Mouse (Mus musculus) MEL (cell line): ENCODE measurements around the gene Bmp2k.

Source experiments
- CTCF ChIP-seq, 3 experiments: IDR thresholded peaks in 2 of 3; conservative IDR thresholded peaks in 1 of 3; 2 replicates each; pipeline ENCODE4 v1.5.1; 2011 to 2012; ENCODE audit warnings: low read length in 3 of 3, low read depth in 2 of 3, mild to moderate bottlenecking in 2 of 3, improper control_type of control experiment in 1 of 3, inconsistent platforms in 1 of 3, mixed read lengths in 1 of 3, moderate library complexity in 1 of 3; ENCODE audit not compliant: control insufficient read depth in 1 of 3, insufficient read depth in 1 of 3, poor library complexity in 1 of 3, severe bottlenecking in 1 of 3
- EP300 ChIP-seq, 2 experiments: IDR thresholded peaks; 2 replicates each; pipeline ENCODE4 v1.6.1; 2011; ENCODE audit warnings: improper control_type of control experiment in 2 of 2, low read length in 2 of 2, low read depth in 1 of 2, mild to moderate bottlenecking in 1 of 2
- MAFK ChIP-seq: IDR thresholded peaks from 2 replicates; pipeline ENCODE4 v1.6.1; 2011; ENCODE audit warnings: low read depth, mild to moderate bottlenecking, low read length, improper control_type of control experiment, borderline replicate concordance
- POLR2A ChIP-seq, 2 experiments: IDR thresholded peaks; 2 replicates each; pipeline ENCODE4 v1.6.1; 2011 to 2012; ENCODE audit warnings: low read length in 2 of 2, mild to moderate bottlenecking in 2 of 2, control low read depth in 1 of 2, improper control_type of control experiment in 1 of 2, low read depth in 1 of 2, moderate library complexity in 1 of 2; ENCODE audit not compliant: control insufficient read depth in 1 of 2, insufficient read depth in 1 of 2, poor library complexity in 1 of 2
- ZMIZ1 ChIP-seq: IDR thresholded peaks from 2 replicates; pipeline ENCODE4 v1.6.1; 2012; ENCODE audit warnings: low read depth, mild to moderate bottlenecking, inconsistent platforms, low read length, improper control_type of control experiment, moderate library complexity
- ZNF384 ChIP-seq: IDR thresholded peaks from 2 replicates; pipeline ENCODE4 v1.6.1; 2012; ENCODE audit warnings: low read depth, mild to moderate bottlenecking, inconsistent platforms, low read length, improper control_type of control experiment

DNA sequence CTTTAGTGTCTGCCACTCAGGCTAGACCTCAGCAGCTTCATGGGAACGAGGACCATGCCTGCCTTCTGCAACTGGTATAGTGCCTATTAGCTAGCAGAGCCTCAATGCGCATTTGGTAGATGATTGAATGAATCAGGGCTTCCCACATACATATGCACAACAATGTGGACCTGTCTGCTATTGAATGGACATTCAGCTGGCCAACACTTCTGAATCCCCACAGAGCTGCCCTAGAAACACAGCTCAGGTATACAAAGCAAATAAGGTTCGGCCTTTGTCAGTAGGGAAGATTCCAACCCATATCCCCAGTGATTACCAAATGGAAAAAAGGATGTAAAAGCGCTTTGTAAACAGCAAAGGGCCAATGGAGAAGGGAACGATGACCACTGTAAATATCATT is 113.2 kb downstream of the Bmp2k start:
- TF ChIP-seq ZMIZ1, result no peak
- no peak for TF ChIP-seq EP300 (IDR thresholded peaks at IDR 0.05; ENCODE audit: low read depth in 1 of 2, low read length in 2 of 2)
- no peak for TF ChIP-seq POLR2A (IDR thresholded peaks at IDR 0.05; ENCODE audit: control insufficient read depth in 1 of 2, insufficient read depth in 1 of 2, low read depth in 1 of 2, low read length in 2 of 2, poor library complexity in 1 of 2)
- no peak for TF ChIP-seq CTCF (IDR thresholded peaks at IDR 0.05 in 2 of 3, conservative IDR thresholded peaks at IDR 0.05 in 1 of 3; ENCODE audit: control insufficient read depth in 1 of 3, insufficient read depth in 1 of 3, low read depth in 2 of 3, low read length in 3 of 3, poor library complexity in 1 of 3, severe bottlenecking in 1 of 3)
- TF ChIP-seq MAFK, result no peak
- no peak for TF ChIP-seq ZNF384
